Comparison of ENCODE assay signal across 18 mouse cellular contexts in genomic region chr5:74957293-74958076, GRCm38 (mm10).
DNase-seq lines count a peak whose midpoint lies in the region; ATAC-seq and TF ChIP-seq lines count a peak whose summit lies in the region.
"Had no signal": no experiment of that assay in that cellular context is flagged by ENCODE, and none has a peak within 500 bp of the region (broad histone marks: within the 10 kb centered on the region; RNA-seq: fewer than 3 reads in every experiment).

No protein-coding gene starts in this region.

- H3K4me3 ChIP-seq in liver, embryonic 11.5 days (ENCODE audit: low read depth, low read length), result no peak overlapping the region
- H3K4me3 ChIP-seq in MEL (ENCODE audit: control insufficient read depth in 1 of 2, insufficient read depth in 1 of 2, low read depth in 2 of 2, low read length in 2 of 2) (peak overlapping the region in 1 of 2 experiments; percentile 12; a peak in 2 of 4 replicates), macrophage (ENCODE audit: inconsistent target) (no peak overlapping the region)
- H3K4me3 ChIP-seq in brown adipose tissue, adult 24 weeks (ENCODE audit: insufficient read depth, low read depth, low read length), result no peak overlapping the region
- H3K4me3 ChIP-seq: embryonic facial prominence, embryonic 15.5 days; forebrain, embryonic 10.5 days; midbrain, embryonic 10.5 days had no signal

- H3K4me2 ChIP-seq in liver, embryonic 11.5 days, result no peak overlapping the region
- H3K4me2 ChIP-seq: embryonic facial prominence, embryonic 15.5 days; hindbrain, embryonic 14.5 days had no signal

- H3K4me1 ChIP-seq in liver, embryonic 11.5 days (replicated peaks; ENCODE audit: control insufficient read depth, insufficient read depth, low read length), result no peaks in the 10 kb centered on the region
- H3K4me1 ChIP-seq in MEL (ENCODE audit: control insufficient read depth in 1 of 2, insufficient read depth in 2 of 2, low read length in 2 of 2), result peaks cover 13 to 43% of the 10 kb centered on the region in 2 experiments
- peaks cover 6% of the 10 kb centered on the region for H3K4me1 ChIP-seq in brown adipose tissue, adult 24 weeks (ENCODE audit: control insufficient read depth, insufficient read depth, insufficient read length, low read length)

- peak; percentile 63 to 80 for TF ChIP-seq EP300 in MEL (IDR thresholded peaks at IDR 0.05; ENCODE audit: low read depth in 1 of 2, low read length in 2 of 2)

- DNase-seq in liver, result peak; percentile 10
- DNase-seq in liver, embryonic 11.5 days (ENCODE audit: low spot score), result no peak
- peak; percentile 87 for DNase-seq in MEL (ENCODE audit: low read depth, low spot score)
- no peak for DNase-seq in kidney, adult 9 months
- no peak for DNase-seq in layer of hippocampus, adult 18-20 months (ENCODE audit: low spot score in 2 of 2)
- DNase-seq: adrenal gland, postnatal 10 days; cerebellum, adult 8-10 months; gastrocnemius, postnatal 14 days; kidney, adult 11 months; kidney, postnatal 14 days; thymus, postnatal 25 days had no signal

- TF ChIP-seq POLR2A in MEL (IDR thresholded peaks at IDR 0.05; ENCODE audit: control insufficient read depth in 1 of 2, insufficient read depth in 1 of 2, low read depth in 1 of 2, low read length in 2 of 2, poor library complexity in 1 of 2), result no peak; a peak in 1 of 4 replicates

- H3K36me3 ChIP-seq in liver, embryonic 11.5 days (ENCODE audit: control insufficient read depth, insufficient read depth, low read length), result no peaks in the 10 kb centered on the region
- peaks cover 0 to 18% of the 10 kb centered on the region in 2 experiments; a peak in 2 of 4 replicates for H3K36me3 ChIP-seq in MEL (ENCODE audit: control insufficient read depth in 1 of 2, insufficient read depth in 2 of 2, low read length in 2 of 2)
- no peaks in the 10 kb centered on the region for H3K36me3 ChIP-seq in macrophage (ENCODE audit: inconsistent target)
- H3K36me3 ChIP-seq: embryonic facial prominence, embryonic 15.5 days; forebrain, embryonic 10.5 days; midbrain, embryonic 10.5 days had no signal

- H3K27ac ChIP-seq in liver, embryonic 11.5 days (ENCODE audit: low read depth, low read length), result no peak overlapping the region
- H3K27ac ChIP-seq in MEL (ENCODE audit: control insufficient read depth, low read depth, low read length) (peak overlapping the region; percentile 81), macrophage (peak overlapping the region; percentile 38)
- peak overlapping the region; percentile 35; the same call in 1 of the 2 replicates for H3K27ac ChIP-seq in brown adipose tissue, adult 24 weeks (replicated peaks; ENCODE audit: low read depth, low read length)
- H3K27ac ChIP-seq: embryonic facial prominence, embryonic 15.5 days; forebrain, embryonic 10.5 days; hindbrain, embryonic 14.5 days; midbrain, embryonic 10.5 days had no signal

- no peak for TF ChIP-seq RAD21 in MEL (IDR thresholded peaks at IDR 0.05; ENCODE audit: low read depth, low read length)

- H3K27me3 ChIP-seq in liver, embryonic 11.5 days (replicated peaks; ENCODE audit: control insufficient read depth, insufficient read depth, low read length), result peaks cover 3% of the 10 kb centered on the region; the same call in 1 of the 2 replicates
- H3K27me3 ChIP-seq in MEL (ENCODE audit: control insufficient read depth in 1 of 2, insufficient read depth in 2 of 2, low read length in 2 of 2), result no peaks in the 10 kb centered on the region
- H3K27me3 ChIP-seq: embryonic facial prominence, embryonic 15.5 days had no signal

- H3K79me2 ChIP-seq in MEL (ENCODE audit: control insufficient read depth, insufficient read depth, low read length, poor library complexity) (no peaks in the 10 kb centered on the region), macrophage (ENCODE audit: inconsistent target) (no peaks in the 10 kb centered on the region)

- ATAC-seq in liver, embryonic 11.5 days (replicated peaks; ENCODE audit: low FRiP score), result no peak
- ATAC-seq in monocyte, adult 5-6 weeks (replicated peaks; ENCODE audit: insufficient number of reproducible peaks, low FRiP score, low TSS enrichment, poor library complexity, severe bottlenecking), result no peak

- H3K9me3 ChIP-seq in liver, embryonic 11.5 days (ENCODE audit: control insufficient read depth, low read length), result no peaks in the 10 kb centered on the region
- H3K9me3 ChIP-seq in MEL (replicated peaks; ENCODE audit: insufficient read depth, low read length), result no peaks in the 10 kb centered on the region
- H3K9me3 ChIP-seq: embryonic facial prominence, embryonic 15.5 days; forebrain, embryonic 10.5 days; midbrain, embryonic 10.5 days had no signal

- WGBS in liver, embryonic 11.5 days, result 22% methylated on average over 10 of the region's 10 CpGs
- WGBS in macrophage (ENCODE audit: missing documents), result 29% methylated on average over 10 of the region's 10 CpGs

- no peak for TF ChIP-seq CTCF in MEL (IDR thresholded peaks at IDR 0.05 in 2 of 3, conservative IDR thresholded peaks at IDR 0.05 in 1 of 3; ENCODE audit: control insufficient read depth in 1 of 3, insufficient read depth in 1 of 3, low read depth in 2 of 3, low read length in 3 of 3, poor library complexity in 1 of 3, severe bottlenecking in 1 of 3)

- no peak overlapping the region for H3K9ac ChIP-seq in liver, embryonic 11.5 days (ENCODE audit: low read depth, low read length)
- H3K9ac ChIP-seq in MEL (ENCODE audit: control insufficient read depth, low read depth, low read length, poor library complexity, severe bottlenecking), result peak overlapping the region; percentile 34
- H3K9ac ChIP-seq: embryonic facial prominence, embryonic 15.5 days; hindbrain, embryonic 14.5 days had no signal

TF ChIP-seq in MEL, 35 proteins besides CTCF, POLR2A, EP300 and RAD21:
- TF ChIP-seq MAX (IDR thresholded peaks at IDR 0.05; ENCODE audit: low read length) (peak; percentile 63; the same call in 1 of the 2 replicates), USF1 (IDR thresholded peaks at IDR 0.05; ENCODE audit: low read depth, low read length) (peak; percentile 53; the same call in 1 of the 2 replicates), CHD1 (IDR thresholded peaks at IDR 0.05; ENCODE audit: low read depth, low read length) (no peak), HCFC1 (IDR thresholded peaks at IDR 0.05; ENCODE audit: low read depth, low read length) (no peak), SMC3 (IDR thresholded peaks at IDR 0.05; ENCODE audit: low read depth, low read length) (no peak), SIN3A (IDR thresholded peaks at IDR 0.05; ENCODE audit: low read length) (peak; percentile 41), TCF12 (IDR thresholded peaks at IDR 0.05; ENCODE audit: low read depth, low read length) (no peak; the same call in none of the 2 replicates), NRF1 (IDR thresholded peaks at IDR 0.05; ENCODE audit: insufficient read depth, low read depth, low read length, poor library complexity, severe bottlenecking) (no peak), TBP (IDR thresholded peaks at IDR 0.05; ENCODE audit: low read depth, low read length) (0 out of 2 replicates have a peak, but pooled peaks have one; percentile 46), MYC (IDR thresholded peaks at IDR 0.05; ENCODE audit: low read depth, low read length) (peak; percentile 76; the same call in 1 of the 2 replicates), KAT2A (conservative IDR thresholded peaks at IDR 0.05; ENCODE audit: low read depth, low read length) (no peak), ETS1 (IDR thresholded peaks at IDR 0.05; ENCODE audit: low read depth, low read length) (peak; percentile 29; the same call in 1 of the 2 replicates), MAFK (IDR thresholded peaks at IDR 0.05; ENCODE audit: borderline replicate concordance, low read depth, low read length) (no peak), NELFE (IDR thresholded peaks at IDR 0.05; ENCODE audit: low read depth, low read length) (no peak), ZKSCAN1 (IDR thresholded peaks at IDR 0.05; ENCODE audit: low read depth, low read length) (no peak), RCOR1 (IDR thresholded peaks at IDR 0.05; ENCODE audit: low read depth, low read length) (no peak), MEF2A (IDR thresholded peaks at IDR 0.05; ENCODE audit: extremely low read depth, insufficient replicate concordance, low read depth, low read length, poor library complexity, severe bottlenecking) (no peak), CHD2 (IDR thresholded peaks at IDR 0.05; ENCODE audit: low read length) (no peak), TAL1 (IDR thresholded peaks at IDR 0.05; ENCODE audit: low read length) (no peak), GATA1 (IDR thresholded peaks at IDR 0.05; ENCODE audit: low read depth, low read length) (peak; percentile 67), BHLHE40 (IDR thresholded peaks at IDR 0.05; ENCODE audit: borderline replicate concordance, low read depth, low read length) (peak; percentile 27; the same call in 1 of the 2 replicates), USF2 (IDR thresholded peaks at IDR 0.05; ENCODE audit: borderline replicate concordance in 1 of 2, insufficient read depth in 1 of 2, low read depth in 1 of 2, low read length in 2 of 2) (no peak), E2F4 (IDR thresholded peaks at IDR 0.05; ENCODE audit: borderline replicate concordance, low read depth, low read length) (no peak), POLR2AphosphoS5 (IDR thresholded peaks at IDR 0.05; ENCODE audit: borderline replicate concordance, low read depth, low read length) (no peak), ELF1 (IDR thresholded peaks at IDR 0.05; ENCODE audit: low read depth, low read length) (no peak), MXI1 (IDR thresholded peaks at IDR 0.05; ENCODE audit: low read depth, low read length) (peak; percentile 50; the same call in 1 of the 2 replicates), GABPA (IDR thresholded peaks at IDR 0.05; ENCODE audit: low read depth, low read length) (no peak), UBTF (IDR thresholded peaks at IDR 0.05; ENCODE audit: borderline replicate concordance, insufficient read depth, low read depth, low read length) (no peak)

Comparison
In these comparisons a context has a peak if more than half of its experiments do, and no peak if none do; other contexts are left out.
1. DNase-seq: peak in liver (single experiment) and MEL (single experiment); none in liver, embryonic 11.5 days (single experiment), kidney, adult 9 months (single experiment) and layer of hippocampus, adult 18-20 months (0 of 2).